Mouse (Mus musculus) cerebral cortex, adult 2 months (tissue): ENCODE data around the gene Olfr701.

Experiments
- WGBS: fragments of 180-500 bp; shearing (Covaris S2); methylation state at CpG from one replicate; pipeline ENCODE4 v1.1.7; 2018; 5-methylcytosine and 5-hydroxymethylcytosine counted together

Olfr701 gene

DNA sequence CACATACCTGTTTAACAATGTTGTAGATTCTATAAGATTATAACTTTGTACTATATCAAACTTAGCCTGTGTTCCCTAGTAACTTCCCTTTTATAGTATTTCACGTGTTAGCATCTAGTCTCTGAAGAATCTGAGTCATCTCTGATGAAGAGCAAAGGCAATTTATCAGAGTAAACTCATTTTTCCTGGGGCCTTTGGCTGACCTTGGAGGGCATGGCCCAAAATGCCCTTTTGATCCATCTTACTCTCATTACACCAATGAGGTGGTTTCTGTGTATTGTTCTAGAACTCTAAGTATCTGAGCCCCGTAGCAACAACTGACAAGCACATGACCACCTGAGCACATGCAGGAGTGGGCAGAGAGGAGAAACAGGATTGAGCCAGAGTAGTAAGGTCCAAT lies at the start of gene Olfr701:
Gene Olfr701, plus strand, starts transcription at position 301 of the 400 bp plus-strand sequence.
- 66% methylated on average over 2 of the region's 2 CpGs for WGBS

DNA sequence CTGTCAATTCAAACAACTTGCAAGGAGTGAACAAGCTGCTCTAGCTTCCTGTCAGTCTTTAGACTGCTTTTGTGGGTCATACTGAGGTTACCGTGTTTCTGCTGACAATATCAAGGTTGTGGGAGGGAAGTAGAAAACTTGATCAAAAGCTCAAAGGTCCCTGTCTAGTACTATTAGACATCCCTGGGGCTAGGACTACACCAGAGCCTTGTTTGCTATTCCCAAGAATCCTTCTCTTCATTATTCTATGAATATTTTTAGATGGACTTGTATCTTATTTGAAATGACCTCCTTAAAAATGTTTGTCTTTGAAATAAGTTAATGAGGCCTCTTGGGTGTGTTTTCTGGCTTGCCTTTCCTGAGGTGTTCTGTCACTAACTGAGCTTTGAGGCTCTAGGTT lies 20.8 kb upstream of the Olfr701 start, which contains the start of gene Olfr699:
Gene Olfr699, minus strand, starts transcription at position 101 of the 400 bp plus-strand sequence.
- 82% methylated on average over 1 of the region's 1 CpGs for WGBS

DNA sequence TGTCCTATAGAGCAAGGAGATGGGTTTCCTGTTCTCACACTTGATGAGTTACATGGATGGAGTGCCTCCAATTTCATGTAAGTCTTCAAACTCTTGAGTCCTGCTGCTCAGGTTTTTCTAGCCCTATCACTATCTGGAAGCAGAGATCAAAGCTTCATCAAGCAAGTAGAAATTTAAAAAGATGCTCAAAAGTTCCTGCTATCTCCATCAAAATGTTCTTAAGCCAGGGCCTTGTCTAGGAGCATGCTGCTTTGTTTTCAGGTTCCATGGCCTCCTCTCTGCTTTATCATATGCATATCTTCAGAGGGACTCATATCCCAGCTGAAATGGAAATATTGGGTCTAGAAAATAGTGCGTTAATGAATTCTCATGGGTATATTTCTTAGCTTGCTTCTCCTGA lies 5.2 kb upstream of the Olfr701 start, which contains the start of gene Olfr700:
Gene Olfr700, minus strand, starts transcription at position 101 of the 400 bp plus-strand sequence.
- WGBS, result 76% methylated on average over 1 of the region's 1 CpGs

DNA sequence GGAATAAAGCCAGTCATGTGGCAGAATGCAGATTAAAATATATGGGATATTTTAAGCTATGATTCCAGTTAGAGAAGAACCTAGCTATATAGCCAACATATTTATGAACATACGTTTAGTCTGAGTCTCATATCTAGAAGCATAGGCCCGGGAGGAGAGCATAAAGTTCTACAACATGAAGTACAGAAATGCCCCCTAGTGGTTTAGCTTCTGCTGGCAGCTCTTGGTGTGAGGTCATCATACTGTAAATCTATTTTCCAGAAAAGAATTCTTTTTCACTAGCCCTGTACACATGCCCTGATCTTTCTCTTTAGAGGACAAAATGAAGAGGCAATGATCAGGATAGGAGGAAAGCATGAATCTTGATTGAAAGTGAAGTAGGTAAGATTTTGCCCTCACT lies 1.8 kb downstream of the Olfr701 start:
- WGBS, result 54% methylated on average over 2 of the region's 2 CpGs

DNA sequence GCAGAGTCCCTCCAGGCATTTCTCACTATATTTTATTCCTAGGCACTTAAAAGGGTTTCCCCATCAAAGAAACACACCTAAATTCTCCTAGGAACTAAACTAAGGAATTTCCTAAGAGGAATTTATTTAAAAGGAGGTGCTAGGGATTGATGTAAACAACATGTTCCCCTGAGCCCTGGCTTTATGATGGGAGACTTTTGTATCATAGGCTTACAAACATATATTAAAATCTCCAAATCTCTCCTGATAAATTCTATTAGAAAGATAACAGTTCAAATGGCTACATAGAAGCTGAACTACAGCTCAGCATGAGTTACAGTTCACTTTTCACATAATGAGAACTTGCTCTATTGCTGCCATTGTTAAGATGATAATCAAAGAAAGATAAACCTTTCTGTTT lies 19.9 kb downstream of the Olfr701 start, which contains the start of gene Olfr702:
Gene Olfr702, minus strand, starts transcription at position 101 of the 400 bp plus-strand sequence.

DNA sequence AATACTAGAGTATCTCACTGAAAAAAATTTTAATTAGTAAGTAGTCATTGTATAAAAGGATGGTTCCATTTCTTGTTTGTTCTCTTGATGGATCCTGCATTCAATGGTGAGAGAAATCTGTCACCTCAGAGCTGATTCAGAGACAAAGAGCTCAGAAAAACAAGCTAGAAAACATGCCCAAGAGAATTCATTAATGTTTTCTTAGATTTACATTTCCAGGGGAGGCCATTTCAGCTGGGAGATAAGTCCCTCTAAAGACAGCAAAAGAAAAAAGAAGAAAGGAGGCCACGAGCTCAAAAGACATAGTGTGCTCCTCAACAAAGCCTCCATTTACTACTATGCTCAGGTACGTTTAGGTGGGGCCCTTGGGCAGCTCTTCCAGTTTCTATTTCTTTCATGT lies 29.1 kb downstream of the Olfr701 start, which contains the start of gene Olfr703:
Gene Olfr703, plus strand, starts transcription at position 301 of the 400 bp plus-strand sequence.
- WGBS, result 60% methylated on average over 2 of the region's 2 CpGs

DNA sequence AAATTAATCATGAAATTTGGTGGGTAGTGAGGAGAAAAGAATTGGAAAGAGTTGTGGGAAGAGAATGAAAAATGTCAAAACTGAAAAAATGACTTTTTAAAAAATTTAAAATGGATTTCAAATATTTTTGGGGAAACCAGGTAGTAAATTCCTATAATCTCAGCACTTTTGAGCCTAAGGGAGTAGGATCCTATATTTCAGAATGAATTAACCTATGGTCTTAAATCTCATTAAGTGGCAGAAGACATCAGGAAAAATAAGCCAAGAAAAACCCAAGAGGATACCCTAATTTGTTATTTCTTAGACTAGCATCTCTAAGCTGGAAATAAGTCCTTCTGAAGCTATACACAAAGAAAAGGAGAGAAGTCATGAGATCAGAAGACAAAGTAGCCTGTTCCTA lies 49.0 kb downstream of the Olfr701 start, which contains the start of gene Olfr704:
Gene Olfr704, plus strand, starts transcription at position 301 of the 400 bp plus-strand sequence.

